Mouse (Mus musculus): Measurements from ENCODE around the gene Sae1. TPM values are rescaled to one million over a fixed set of nuclear protein-coding genes. Genes with fewer than 3 reads are reported as not detected.
A peak's percentile ranks its signal among the peaks of the same experiment; 100 is the strongest.
"Not testable (repeated sequence)": the region's sequence is repeated elsewhere in the genome, so short reads cannot be mapped to it uniquely, and the experiment has no call there.

Gene Sae1
- polyA plus RNA-seq, 1 experiment from 2014 or later = 437 TPM

- H3K4me3 ChIP-seq (ENCODE audit: low read depth, low read length) = peak overlapping the region; percentile 67
- ATAC-seq (replicated peaks; ENCODE audit: low FRiP score) = peak; percentile 31
- WGBS = 0% methylated on average over 44 of the region's 49 CpGs
- H3K9me3 ChIP-seq (ENCODE audit: control insufficient read depth, low read length) = no peaks in the 10 kb centered on the region
- peak overlapping the region; percentile 92 for H3K9ac ChIP-seq (ENCODE audit: low read length)
- no peaks in the 10 kb centered on the region for H3K36me3 ChIP-seq (ENCODE audit: control insufficient read depth, insufficient read depth, low read length)
- peak overlapping the region; percentile 99 for H3K4me2 ChIP-seq (ENCODE audit: low read depth, low read length, severe bottlenecking)
- no peaks in the 10 kb centered on the region for H3K27me3 ChIP-seq (ENCODE audit: control insufficient read depth, insufficient read depth, low read length)
- peak overlapping the region; percentile 88 for H3K27ac ChIP-seq (ENCODE audit: low read depth, low read length)
- peak; percentile 84 for DNase-seq (ENCODE audit: low spot score)
- peaks cover 28% of the 10 kb centered on the region for H3K4me1 ChIP-seq (replicated peaks; ENCODE audit: control insufficient read depth, insufficient read depth, low read length)
Observed at GRCm38 (mm10) chr7:16312011-16312671, 75.5 kb downstream of the Sae1 start.

- ATAC-seq (replicated peaks; ENCODE audit: low FRiP score) = no peak
- Histone ChIP-seq H3K27ac (ENCODE audit: low read depth, low read length) (peak overlapping the region; percentile 88), H3K9me3 (ENCODE audit: control insufficient read depth, low read length) (no peaks in the 10 kb centered on the region), H3K27me3 (ENCODE audit: control insufficient read depth, insufficient read depth, low read length) (no peaks in the 10 kb centered on the region), H3K36me3 (ENCODE audit: control insufficient read depth, insufficient read depth, low read length) (no peaks in the 10 kb centered on the region), H3K4me1 (replicated peaks; ENCODE audit: control insufficient read depth, insufficient read depth, low read length) (peaks cover 28% of the 10 kb centered on the region), H3K4me3 (ENCODE audit: low read depth, low read length) (peak overlapping the region; percentile 67), H3K4me2 (ENCODE audit: low read depth, low read length, severe bottlenecking) (peak overlapping the region; percentile 99), H3K9ac (ENCODE audit: low read length) (peak overlapping the region; percentile 92)
- no peak for DNase-seq (ENCODE audit: low spot score)
- under 1% methylated on average over 14 of the region's 14 CpGs for WGBS
Observed at GRCm38 (mm10) chr7:16311453-16312004, 76.1 kb downstream of the Sae1 start.

- Histone ChIP-seq H3K4me1 (replicated peaks; ENCODE audit: control insufficient read depth, insufficient read depth, low read length) (peaks cover 28% of the 10 kb centered on the region), H3K4me3 (ENCODE audit: low read depth, low read length) (peak overlapping the region; percentile 67), H3K9me3 (ENCODE audit: control insufficient read depth, low read length) (no peaks in the 10 kb centered on the region), H3K27ac (ENCODE audit: low read depth, low read length) (0 out of 2 replicates have a peak overlapping the region, but pooled peaks have one; percentile 12), H3K27me3 (ENCODE audit: control insufficient read depth, insufficient read depth, low read length) (no peaks in the 10 kb centered on the region), H3K36me3 (ENCODE audit: control insufficient read depth, insufficient read depth, low read length) (no peaks in the 10 kb centered on the region), H3K9ac (ENCODE audit: low read length) (peak overlapping the region; percentile 53), H3K4me2 (ENCODE audit: low read depth, low read length, severe bottlenecking) (peak overlapping the region; percentile 99)
- ATAC-seq (replicated peaks; ENCODE audit: low FRiP score) (no peak), DNase-seq (ENCODE audit: low spot score) (peak; percentile 71)
- WGBS = 1% methylated on average over 30 of the region's 31 CpGs
Observed at GRCm38 (mm10) chr7:16310521-16311452, 76.8 kb downstream of the Sae1 start.

- Histone ChIP-seq H3K4me2 (ENCODE audit: low read depth, low read length, severe bottlenecking) (peak overlapping the region; percentile 99), H3K27ac (ENCODE audit: low read depth, low read length) (no peak overlapping the region), H3K9ac (ENCODE audit: low read length) (peak overlapping the region; percentile 53), H3K4me1 (replicated peaks; ENCODE audit: control insufficient read depth, insufficient read depth, low read length) (peaks cover 28% of the 10 kb centered on the region), H3K4me3 (ENCODE audit: low read depth, low read length) (peak overlapping the region; percentile 67), H3K36me3 (ENCODE audit: control insufficient read depth, insufficient read depth, low read length) (no peaks in the 10 kb centered on the region), H3K27me3 (ENCODE audit: control insufficient read depth, insufficient read depth, low read length) (no peaks in the 10 kb centered on the region), H3K9me3 (ENCODE audit: control insufficient read depth, low read length) (no peaks in the 10 kb centered on the region)
- no peak; the same call in 1 of the 2 replicates for ATAC-seq (replicated peaks; ENCODE audit: low FRiP score)
- WGBS = under 1% methylated on average over 43 of the region's 56 CpGs
- peak; percentile 90 for DNase-seq (ENCODE audit: low spot score)
Observed at GRCm38 (mm10) chr7:16310020-16310520, 77.5 kb downstream of the Sae1 start.

- H3K27ac ChIP-seq (ENCODE audit: low read depth, low read length) = peak overlapping the region; percentile 25; the same call in 1 of the 2 replicates
- peaks cover 28% of the 10 kb centered on the region for H3K4me1 ChIP-seq (replicated peaks; ENCODE audit: control insufficient read depth, insufficient read depth, low read length)
- H3K9ac ChIP-seq (ENCODE audit: low read length) = peak overlapping the region; percentile 53
- WGBS = under 1% methylated on average over 60 of the region's 61 CpGs
- H3K27me3 ChIP-seq (ENCODE audit: control insufficient read depth, insufficient read depth, low read length) = no peaks in the 10 kb centered on the region
- DNase-seq (ENCODE audit: low spot score) (peak; percentile 88), ATAC-seq (replicated peaks; ENCODE audit: low FRiP score) (peak; percentile 10)
- H3K9me3 ChIP-seq (ENCODE audit: control insufficient read depth, low read length) = no peaks in the 10 kb centered on the region
- no peaks in the 10 kb centered on the region for H3K36me3 ChIP-seq (ENCODE audit: control insufficient read depth, insufficient read depth, low read length)
- H3K4me2 ChIP-seq (ENCODE audit: low read depth, low read length, severe bottlenecking) = peak overlapping the region; percentile 99
- peak overlapping the region; percentile 67 for H3K4me3 ChIP-seq (ENCODE audit: low read depth, low read length)
Observed at GRCm38 (mm10) chr7:16309318-16310019, 78.1 kb downstream of the Sae1 start.

- Histone ChIP-seq H3K9ac (ENCODE audit: low read length) (peak overlapping the region; percentile 53), H3K27ac (ENCODE audit: low read depth, low read length) (peak overlapping the region; percentile 25; the same call in 1 of the 2 replicates), H3K4me2 (ENCODE audit: low read depth, low read length, severe bottlenecking) (peak overlapping the region; percentile 99), H3K4me3 (ENCODE audit: low read depth, low read length) (peak overlapping the region; percentile 67), H3K4me1 (replicated peaks; ENCODE audit: control insufficient read depth, insufficient read depth, low read length) (peaks cover 28% of the 10 kb centered on the region), H3K27me3 (ENCODE audit: control insufficient read depth, insufficient read depth, low read length) (no peaks in the 10 kb centered on the region), H3K9me3 (ENCODE audit: control insufficient read depth, low read length) (no peaks in the 10 kb centered on the region), H3K36me3 (ENCODE audit: control insufficient read depth, insufficient read depth, low read length) (no peaks in the 10 kb centered on the region)
- WGBS = 51% methylated on average over 16 of the region's 16 CpGs
- no peak for ATAC-seq (replicated peaks; ENCODE audit: low FRiP score)
- DNase-seq (ENCODE audit: low spot score) = no peak
Observed at GRCm38 (mm10) chr7:16308555-16309317, 78.9 kb downstream of the Sae1 start.

- H3K4me2 ChIP-seq (ENCODE audit: low read depth, low read length, severe bottlenecking) = peak within 1 kb of the TSS; percentile 99
- H3K4me3 ChIP-seq (ENCODE audit: low read depth, low read length) = peak within 1 kb of the TSS; percentile 67
- not testable (repeated sequence) for H3K9me3 ChIP-seq (ENCODE audit: control insufficient read depth, low read length); DNase-seq (ENCODE audit: low spot score); ATAC-seq (replicated peaks; ENCODE audit: low FRiP score); H3K36me3 ChIP-seq (ENCODE audit: control insufficient read depth, insufficient read depth, low read length); H3K27me3 ChIP-seq (ENCODE audit: control insufficient read depth, insufficient read depth, low read length)
- 92% methylated on average over 1 of the region's 1 CpGs for WGBS
- peak within 1 kb of the TSS; percentile 25; the same call in 1 of the 2 replicates for H3K27ac ChIP-seq (ENCODE audit: low read depth, low read length)
- H3K4me1 ChIP-seq (replicated peaks; ENCODE audit: control insufficient read depth, insufficient read depth, low read length) = peaks cover 27% of the 10 kb centered on the region
- peak within 1 kb of the TSS; percentile 53 for H3K9ac ChIP-seq (ENCODE audit: low read length)
Observed at GRCm38 (mm10) chr7:16308093-16308492, 79.5 kb downstream of the Sae1 start, which contains the start of gene Bbc3. Gene Bbc3, plus strand, starts transcription at chr7:16308393.
